In the genomic region with DNA sequence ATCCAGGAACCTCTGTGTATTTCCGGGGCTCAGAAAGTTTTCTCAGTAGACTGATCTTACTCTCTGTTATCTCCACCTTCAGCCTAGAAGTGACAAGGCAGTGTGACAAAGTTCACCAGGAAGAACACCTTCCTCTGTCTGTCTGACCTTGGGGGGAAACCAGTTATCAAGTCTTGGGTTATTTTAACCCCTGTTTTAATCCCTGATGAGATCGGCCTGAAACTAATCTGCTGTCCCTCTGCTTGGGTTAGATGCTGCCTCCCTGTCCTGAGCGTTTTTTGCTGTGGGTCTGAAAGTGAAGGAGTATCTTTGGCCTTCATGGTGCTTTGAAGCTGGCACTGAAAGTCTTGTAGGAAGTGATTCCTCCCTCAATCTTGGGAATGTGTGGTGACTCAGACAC, we compare ENCODE assay signal across 26 mouse cellular contexts. TPM values are rescaled to one million over a fixed set of nuclear protein-coding genes. Genes with fewer than 3 reads are reported as not detected.
DNase-seq lines count a peak whose midpoint lies in the region; ATAC-seq and TF ChIP-seq lines count a peak whose summit lies in the region.
"Had no signal": no experiment of that assay in that cellular context is flagged by ENCODE, and none has a peak within 500 bp of the region (broad histone marks: within the 10 kb centered on the region; RNA-seq: fewer than 3 reads in every experiment).

No protein-coding gene starts in this region.

- no peak for ATAC-seq in heart, embryonic 12.5 days (ENCODE audit: insufficient number of reproducible peaks, low FRiP score)
- ATAC-seq: forebrain, embryonic 16.5 days; midbrain, embryonic 13.5 days had no signal

- no peak overlapping the region for H3ac ChIP-seq in myocyte (ENCODE audit: control insufficient read depth, insufficient read length)

- H3K27ac ChIP-seq in heart, embryonic 12.5 days (ENCODE audit: poor library complexity, severe bottlenecking), result no peak overlapping the region; the same call in 1 of the 2 replicates
- no peak overlapping the region for H3K27ac ChIP-seq in MEL (ENCODE audit: control insufficient read depth, low read depth, low read length)
- H3K27ac ChIP-seq: hindbrain, embryonic 12.5 days; kidney, embryonic 15.5 days; left cerebral cortex, adult 2 months; lung, embryonic 15.5 days; midbrain, embryonic 13.5 days; neural tube, embryonic 12.5 days had no signal

- DNase-seq in adrenal gland, adult (ENCODE audit: inconsistent age in 2 of 2, low spot score in 1 of 2), result peak; percentile 33 to 53
- DNase-seq in adrenal gland, postnatal 10 days, result no peak
- DNase-seq in heart, adult 9 months (ENCODE audit: low spot score in 2 of 2), result no peak
- DNase-seq in MEL (ENCODE audit: low read depth, low spot score), result peak; percentile 23
- no peak for DNase-seq in frontal cortex, postnatal 25 days (ENCODE audit: low spot score in 2 of 2)
- no peak for DNase-seq in thymus, postnatal 4 days
- DNase-seq: cerebellum, adult 9-10 months; gastrocnemius, postnatal 14 days; heart, adult 18-20 months; heart, postnatal 14 days; kidney, adult 11 months; kidney, postnatal 4 days; layer of hippocampus, adult 9-11 months; lung, postnatal 36 days; right cerebral cortex, postnatal 14 days; thymus, postnatal 25 days had no signal

- TF ChIP-seq POLR2A in MEL (IDR thresholded peaks at IDR 0.05; ENCODE audit: control insufficient read depth in 1 of 2, insufficient read depth in 1 of 2, low read depth in 1 of 2, low read length in 2 of 2, poor library complexity in 1 of 2) (no peak), myocyte (IDR thresholded peaks at IDR 0.05; ENCODE audit: insufficient read length, low read depth) (no peak)

- peaks cover 17% of the 10 kb centered on the region for H3K36me3 ChIP-seq in heart, embryonic 12.5 days
- H3K36me3 ChIP-seq in MEL (ENCODE audit: control insufficient read depth in 1 of 2, insufficient read depth in 2 of 2, low read length in 2 of 2), result peaks cover 0 to 11% of the 10 kb centered on the region in 2 experiments; a peak in 2 of 4 replicates
- H3K36me3 ChIP-seq in myocyte (ENCODE audit: control insufficient read depth, insufficient read depth), result peaks cover 4% of the 10 kb centered on the region

- no peak for TF ChIP-seq CTCF in MEL (IDR thresholded peaks at IDR 0.05 in 2 of 3, conservative IDR thresholded peaks at IDR 0.05 in 1 of 3; ENCODE audit: control insufficient read depth in 1 of 3, insufficient read depth in 1 of 3, low read depth in 2 of 3, low read length in 3 of 3, poor library complexity in 1 of 3, severe bottlenecking in 1 of 3)

- no peak for TF ChIP-seq EP300 in MEL (IDR thresholded peaks at IDR 0.05; ENCODE audit: low read depth in 1 of 2, low read length in 2 of 2)

- H3K79me2 ChIP-seq in MEL (ENCODE audit: control insufficient read depth, insufficient read depth, low read length, poor library complexity) (no peaks in the 10 kb centered on the region; the same call in 1 of the 2 replicates), myocyte (ENCODE audit: control insufficient read depth, insufficient read depth) (peaks cover 39% of the 10 kb centered on the region)

- no peak overlapping the region for H3K4me3 ChIP-seq in heart, embryonic 12.5 days
- H3K4me3 ChIP-seq in MEL (ENCODE audit: control insufficient read depth in 1 of 2, insufficient read depth in 1 of 2, low read depth in 2 of 2, low read length in 2 of 2) (no peak overlapping the region), myocyte (no peak overlapping the region)
- H3K4me3 ChIP-seq: hindbrain, embryonic 12.5 days; kidney, embryonic 15.5 days; left cerebral cortex, adult 2 months; lung, embryonic 15.5 days; megakaryocyte, embryonic 14.5 days; midbrain, embryonic 13.5 days; neural tube, embryonic 12.5 days had no signal

- H3K4me1 ChIP-seq in heart, embryonic 12.5 days (replicated peaks), result peaks cover 17% of the 10 kb centered on the region
- peaks cover 4 to 12% of the 10 kb centered on the region in 2 experiments for H3K4me1 ChIP-seq in MEL (ENCODE audit: control insufficient read depth in 1 of 2, insufficient read depth in 2 of 2, low read length in 2 of 2)

- no peaks in the 10 kb centered on the region; the same call in 1 of the 2 replicates for H3K9me3 ChIP-seq in heart, embryonic 12.5 days (replicated peaks)
- no peaks in the 10 kb centered on the region for H3K9me3 ChIP-seq in MEL (replicated peaks; ENCODE audit: insufficient read depth, low read length)
- H3K9me3 ChIP-seq: hindbrain, embryonic 12.5 days; kidney, embryonic 15.5 days; lung, embryonic 15.5 days; midbrain, embryonic 13.5 days; neural tube, embryonic 12.5 days had no signal

- H3K9ac ChIP-seq in heart, embryonic 12.5 days, result no peak overlapping the region
- H3K9ac ChIP-seq in MEL (ENCODE audit: control insufficient read depth, low read depth, low read length, poor library complexity, severe bottlenecking), result peak overlapping the region; percentile 18; the same call in 1 of the 2 replicates
- H3K9ac ChIP-seq: hindbrain, embryonic 12.5 days; kidney, embryonic 15.5 days; lung, embryonic 15.5 days; midbrain, embryonic 13.5 days; neural tube, embryonic 12.5 days had no signal

- no peaks in the 10 kb centered on the region for H3K27me3 ChIP-seq in heart, embryonic 12.5 days (replicated peaks)
- H3K27me3 ChIP-seq in MEL (ENCODE audit: control insufficient read depth in 1 of 2, insufficient read depth in 2 of 2, low read length in 2 of 2), result no peaks in the 10 kb centered on the region
- H3K27me3 ChIP-seq in myocyte (ENCODE audit: control insufficient read depth, insufficient read depth, insufficient read length), result no peaks in the 10 kb centered on the region
- H3K27me3 ChIP-seq: hindbrain, embryonic 12.5 days; kidney, embryonic 15.5 days; lung, embryonic 15.5 days; midbrain, embryonic 13.5 days; neural tube, embryonic 12.5 days had no signal

- no peak for TF ChIP-seq RAD21 in MEL (IDR thresholded peaks at IDR 0.05; ENCODE audit: low read depth, low read length)

- WGBS in heart, embryonic 12.5 days, result 21% methylated on average over 3 of the region's 3 CpGs

- peak overlapping the region; percentile 35 for H3K4me2 ChIP-seq in heart, embryonic 12.5 days
- H3K4me2 ChIP-seq in myocyte (ENCODE audit: low read depth), result peak overlapping the region; percentile 26
- H3K4me2 ChIP-seq: hindbrain, embryonic 12.5 days; kidney, embryonic 15.5 days; lung, embryonic 15.5 days; midbrain, embryonic 13.5 days; neural tube, embryonic 12.5 days had no signal

TF ChIP-seq in MEL, 35 proteins besides CTCF, POLR2A, EP300 and RAD21:
- TF ChIP-seq GATA1 (IDR thresholded peaks at IDR 0.05; ENCODE audit: low read depth, low read length), result 0 out of 2 replicates have a peak, but pooled peaks have one; percentile 7
- no peak for TF ChIP-seq NELFE (IDR thresholded peaks at IDR 0.05; ENCODE audit: low read depth, low read length)

TF ChIP-seq in myocyte, 11 proteins besides CTCF, POLR2A, EP300 and RAD21:
- no peak for TF ChIP-seq TCF3 (IDR thresholded peaks at IDR 0.05; ENCODE audit: insufficient read length, low read depth)

RNA-seq across cellular contexts. Expression of a gene that starts 4.7 kb away (rescaled TPM):
- total RNA-seq in adrenal gland, postnatal 10 days (2021), result 10 to 100 TPM; 19.9 to 21.0 TPM
- 20.3 and 21.1 TPM in 2 replicates for polyA plus RNA-seq in heart, embryonic 12.5 days (2016; fragmentation: Nextera tagmentation; extraction: Ambion mirVana)
- total RNA-seq in MEL (2012; rRNA removed), result 3.3 and 4.8 TPM in 2 replicates
- 1 to 10 TPM in 1 of 2 experiments, not detected in 1; 9.3 TPM for polyA plus RNA-seq in MEL (2012; ENCODE audit: insufficient read depth in 1 of 2, insufficient read length in 2 of 2, low read depth in 1 of 2, low replicate concordance in 2 of 2, missing spikeins in 1 of 2)
- polyA plus RNA-seq in myocyte (2012; fragmentation: generic; extraction: Trizol), result 35.8 TPM

Comparison
In these comparisons a context has a peak if more than half of its experiments do, and no peak if none do; other contexts are left out.
1. DNase-seq: peak in adrenal gland, adult (2 of 2) and MEL (single experiment); none in adrenal gland, postnatal 10 days (single experiment), heart, adult 9 months (0 of 2), frontal cortex, postnatal 25 days (0 of 2) and thymus, postnatal 4 days (single experiment).